Mouse (Mus musculus): ENCODE results near the gene Dse. TPM values are rescaled to one million over a fixed set of nuclear protein-coding genes. Genes with fewer than 3 reads are reported as not detected.

Gene Dse
- polyA plus RNA-seq (2012; rRNA removed; ENCODE audit: low replicate concordance): 37.9 and 38.1 TPM in 2 replicates

GRCm38 (mm10) chr10:34207503-34207850 lies at the start of gene Dse:
Gene Dse (minus strand): TSS chr10:34207715.

GRCm38 (mm10) chr10:34127392-34128378 lies 79.8 kb downstream of the Dse start, which contains the start of gene Calhm6:
Gene Calhm6 (minus strand): TSS chr10:34127984.

Other genes with a start within 250 kb of the Dse start
- 24.1 and 38.3 TPM in 2 replicates for gene Rwdd1, start 188.1 kb downstream of the Dse start, polyA plus RNA-seq (2012; rRNA removed; ENCODE audit: low replicate concordance)
- gene Trappc3l, start 170.1 kb downstream of the Dse start, polyA plus RNA-seq (2012; rRNA removed; ENCODE audit: low replicate concordance): not detected in 2 replicates
- gene Calhm4, start 163.4 kb downstream of the Dse start, polyA plus RNA-seq (2012; rRNA removed; ENCODE audit: low replicate concordance): not detected in 2 replicates
- 0.77 and 1.5 TPM in 2 replicates for gene Calhm5, start 111.2 kb downstream of the Dse start, polyA plus RNA-seq (2012; rRNA removed; ENCODE audit: low replicate concordance)
- gene Calhm6, start 79.7 kb downstream of the Dse start, polyA plus RNA-seq (2012; rRNA removed; ENCODE audit: low replicate concordance): 3.8 and 6.0 TPM in 2 replicates
- gene Tspyl1, start 74.5 kb upstream of the Dse start, polyA plus RNA-seq (2012; rRNA removed; ENCODE audit: low replicate concordance): 28.3 and 47.5 TPM in 2 replicates
- 3.4 and 10.3 TPM in 2 replicates for gene Tspyl4, start 89.7 kb upstream of the Dse start, polyA plus RNA-seq (2012; rRNA removed; ENCODE audit: low replicate concordance)
- 0.04 TPM in 1 of 2 replicates, not detected in the other for gene Col10a1, start 182.3 kb upstream of the Dse start, polyA plus RNA-seq (2012; rRNA removed; ENCODE audit: low replicate concordance)
- gene Nt5dc1, start 210.8 kb upstream of the Dse start, polyA plus RNA-seq (2012; rRNA removed; ENCODE audit: low replicate concordance): 8.7 and 9.3 TPM in 2 replicates

Measured in subcutaneous adipose tissue, adult 2 months (tissue).